Mouse (Mus musculus) midbrain, embryonic 11.5 days (tissue): ENCODE data around the gene Arhgef16. TPM values are rescaled to one million over a fixed set of nuclear protein-coding genes. Genes with fewer than 3 reads are reported as not detected.

ENCODE experiments used
- polyA plus RNA-seq: library from polyadenylated mRNA; unstranded; fragments of >200 nt; fragmentation: Nextera tagmentation; extraction: Ambion mirVana; gene quantifications from 2 replicates; pipeline ENCODE4 v1.2.1, GENCODE M21; 2014

The Arhgef16 gene
- polyA plus RNA-seq, 1 experiment from 2014 or later: 0.45 TPM

Other genes starting within 250 kb of the Arhgef16 start
- gene Trp73, start 161.5 kb downstream of the Arhgef16 start, polyA plus RNA-seq: 0.15 and 0.51 TPM in 2 replicates
- gene Wrap73, start 159.3 kb downstream of the Arhgef16 start, polyA plus RNA-seq: 42.2 and 46.3 TPM in 2 replicates
- gene Tprgl, start 141.0 kb downstream of the Arhgef16 start, polyA plus RNA-seq: 140 and 144 TPM in 2 replicates
- gene Megf6, start 130.9 kb downstream of the Arhgef16 start, polyA plus RNA-seq: 11.5 and 12.4 TPM in 2 replicates
- gene B230104I21Rik, start 34.5 kb upstream of the Arhgef16 start, polyA plus RNA-seq: not detected in 2 replicates